Mouse (Mus musculus) adrenal gland, postnatal 10 days (tissue): ENCODE data around the gene Dscaml1. TPM values are rescaled to one million over a fixed set of nuclear protein-coding genes. Genes with fewer than 3 reads are reported as not detected.
"Not testable (repeated sequence)": the region's sequence is repeated elsewhere in the genome, so short reads cannot be mapped to it uniquely, and the experiment has no call there.

Experiments
- DNase-seq: peaks from one replicate; pipeline ENCODE4 v3.0.0; 2021; ENCODE audit warnings: mixed read lengths
- total RNA-seq, 2 experiments: library from RNA; stranded (reverse); gene quantifications; 2 replicates each; pipeline ENCODE4 v1.2.3; 2021

The Dscaml1 gene
- total RNA-seq, 2 experiments from 2014 or later = 0.33 to 1.1 TPM

DNA sequence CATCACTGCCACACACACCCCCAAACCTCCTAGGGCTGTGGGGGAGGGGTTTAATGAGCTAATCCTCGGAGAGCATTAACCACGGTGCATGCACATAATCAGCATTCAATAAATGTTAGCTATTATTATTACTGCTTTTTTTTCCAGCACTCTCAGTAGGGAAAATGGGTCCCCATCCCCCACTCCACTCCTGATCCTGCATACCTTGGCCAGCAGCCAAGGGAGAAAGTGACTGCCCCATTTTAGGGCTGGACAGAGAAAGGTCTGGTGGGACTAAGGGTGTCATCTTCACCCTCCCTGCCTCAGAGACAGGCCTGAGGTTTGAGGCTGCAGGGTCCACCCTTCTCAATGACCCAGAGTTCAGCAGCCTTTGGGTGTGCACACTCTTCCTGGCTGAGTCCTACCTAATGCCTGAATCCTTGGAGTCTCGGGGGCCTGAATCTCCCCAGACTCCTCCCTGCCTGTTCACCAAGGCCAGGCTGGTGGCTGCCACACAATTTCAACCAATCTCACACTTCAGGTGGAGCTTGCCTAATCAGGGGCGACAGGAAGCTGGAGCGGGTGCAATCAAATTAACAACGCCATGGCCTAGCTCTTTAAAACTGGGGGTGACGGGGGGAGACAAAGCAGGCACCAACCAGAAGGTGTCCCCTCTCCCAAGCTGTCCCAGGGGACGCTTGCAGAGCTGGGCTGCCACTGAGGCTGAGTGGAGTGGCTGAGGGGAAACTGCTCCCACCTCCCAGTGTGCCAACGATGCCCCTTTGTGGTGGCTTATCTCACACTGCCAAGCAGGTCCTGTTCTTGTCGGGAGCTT lies 267.2 kb downstream of the Dscaml1 start:
- DNase-seq = no peak

DNA sequence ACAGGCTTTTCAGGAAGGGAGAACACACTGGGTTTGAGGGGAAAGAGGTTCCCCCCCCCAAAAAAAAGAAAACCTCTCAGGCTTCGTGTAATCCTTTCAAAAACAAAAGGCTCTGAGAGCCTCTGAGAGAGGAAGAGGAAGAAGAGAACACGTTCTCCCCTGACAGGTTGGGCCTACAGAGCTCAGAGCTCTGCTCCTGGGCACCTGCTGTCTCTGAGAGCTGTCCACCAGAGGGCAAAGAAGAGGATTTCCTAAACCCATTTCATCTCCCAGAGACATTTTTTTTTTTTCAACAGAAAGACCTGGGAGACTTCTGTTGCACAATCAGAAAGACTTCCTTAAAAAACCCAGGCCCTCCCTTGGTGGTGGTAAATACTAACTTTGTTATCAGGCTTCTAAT lies 267.8 kb downstream of the Dscaml1 start:
- DNase-seq = no peak

DNA sequence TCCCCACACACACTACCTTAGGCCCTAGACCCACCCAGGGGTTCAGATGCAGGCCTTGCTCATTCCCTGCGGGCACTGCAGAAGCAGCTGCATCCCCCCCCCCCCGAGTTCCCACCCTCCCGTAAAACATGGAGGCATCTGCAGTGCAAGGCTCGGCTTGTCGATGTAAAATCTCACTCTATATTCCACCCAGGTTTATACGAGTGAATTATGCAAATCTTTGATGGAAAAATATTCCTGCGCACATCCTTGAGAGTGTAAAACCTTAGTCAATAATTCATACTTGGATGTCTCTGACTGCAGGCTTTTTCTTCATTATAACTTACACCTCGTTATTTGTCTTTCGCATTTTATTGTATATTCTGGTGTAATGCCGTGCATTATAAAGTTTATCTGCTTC lies 272.7 kb downstream of the Dscaml1 start:
- no peak for DNase-seq

DNA sequence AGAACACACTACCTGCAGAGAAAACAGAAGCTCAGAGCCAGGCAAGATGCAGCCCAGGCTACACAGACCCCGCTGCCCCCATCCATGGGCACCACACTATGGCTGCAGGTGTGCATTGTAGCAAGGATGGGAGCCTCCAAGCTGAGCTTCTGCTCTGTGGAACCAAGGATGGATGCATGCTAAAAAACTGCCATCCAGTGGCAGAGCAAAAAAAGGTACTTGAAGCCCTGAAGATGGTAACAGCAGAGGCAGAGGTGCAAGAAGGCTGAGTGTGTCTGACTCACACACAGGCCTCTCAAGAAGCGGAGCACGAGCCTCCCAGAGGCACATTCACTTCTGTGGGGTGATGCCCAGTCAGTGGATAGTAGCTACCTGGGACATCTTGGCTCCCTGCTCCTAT lies 276.8 kb downstream of the Dscaml1 start:
- DNase-seq = no peak

DNA sequence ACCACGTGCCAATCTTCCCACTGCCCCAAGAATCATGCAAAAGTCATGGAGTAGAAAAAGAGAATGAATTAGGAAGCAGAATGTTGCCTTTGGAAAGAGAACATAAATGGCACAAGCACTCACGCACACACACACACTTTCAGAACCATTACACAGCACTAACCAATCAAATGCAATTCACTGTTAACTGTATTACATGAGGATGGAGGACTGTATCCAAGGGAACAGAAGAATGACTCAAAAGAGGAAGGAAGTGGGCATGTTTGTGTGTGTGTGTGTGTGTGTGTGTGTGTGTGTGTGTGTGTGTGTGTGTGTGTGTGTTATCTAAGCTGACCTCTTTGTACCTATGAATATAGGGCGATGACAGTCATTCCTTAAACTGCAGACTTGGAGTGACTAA lies 278.0 kb downstream of the Dscaml1 start:
- DNase-seq = no peak

DNA sequence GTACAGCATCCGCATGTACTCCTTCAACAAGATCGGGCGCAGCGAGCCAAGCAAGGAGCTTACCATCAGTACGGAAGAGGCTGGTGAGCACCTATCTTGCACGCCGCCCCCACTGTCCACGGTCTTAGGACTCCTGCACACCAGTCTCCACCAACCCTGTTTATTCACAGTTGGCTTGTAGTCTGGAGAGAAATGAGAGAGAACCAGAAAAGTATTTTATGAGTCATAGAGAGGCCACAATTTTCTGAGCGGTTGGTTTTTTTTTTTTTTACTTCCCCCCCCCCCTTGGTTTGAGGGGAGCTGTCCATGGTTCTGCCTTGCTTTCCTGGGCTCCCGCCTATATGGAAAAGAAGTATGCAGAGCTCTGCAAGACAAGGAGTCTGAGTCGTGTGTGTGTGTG lies 283.9 kb downstream of the Dscaml1 start:
- peak; percentile 56 for DNase-seq

DNA sequence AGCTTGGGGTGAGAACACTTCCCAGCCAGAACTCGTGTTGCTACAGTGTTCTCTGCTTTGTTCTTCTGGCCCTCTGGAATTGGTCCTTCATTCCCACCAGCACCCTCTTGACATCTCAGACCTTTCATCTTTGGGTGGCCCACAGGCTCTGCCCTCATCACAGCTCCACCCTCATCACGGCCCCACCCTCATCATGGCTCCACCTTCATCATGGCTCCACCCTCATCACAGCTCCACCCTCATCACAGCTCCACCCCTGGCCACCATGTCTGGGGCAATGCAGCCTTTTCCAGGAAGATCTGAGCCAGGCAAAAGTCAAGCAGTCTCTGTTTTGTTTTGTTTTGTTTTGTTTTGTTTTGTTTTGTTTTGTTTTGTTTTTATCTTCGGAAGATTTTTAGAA lies 289.0 kb downstream of the Dscaml1 start:
- DNase-seq = no peak

DNA sequence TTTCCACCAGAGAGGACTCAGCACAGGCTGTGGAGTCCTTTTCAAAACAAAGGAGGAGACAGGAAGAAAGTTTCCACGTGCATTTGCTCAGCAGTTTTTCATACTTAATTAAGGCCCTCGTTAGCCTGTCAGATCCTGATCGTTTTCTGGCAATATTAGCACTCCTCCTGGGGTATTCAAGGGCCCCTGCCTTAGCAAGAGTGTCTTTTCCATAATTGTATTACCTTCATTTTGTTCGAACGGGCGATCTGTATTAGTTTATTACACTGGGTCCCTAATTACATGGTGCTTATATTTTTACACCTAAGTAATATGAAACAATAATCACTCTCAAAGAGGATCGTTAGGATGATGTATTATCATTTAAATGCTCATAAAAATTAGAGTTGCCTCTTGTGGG lies 293.6 kb downstream of the Dscaml1 start:
- DNase-seq = no peak

DNA sequence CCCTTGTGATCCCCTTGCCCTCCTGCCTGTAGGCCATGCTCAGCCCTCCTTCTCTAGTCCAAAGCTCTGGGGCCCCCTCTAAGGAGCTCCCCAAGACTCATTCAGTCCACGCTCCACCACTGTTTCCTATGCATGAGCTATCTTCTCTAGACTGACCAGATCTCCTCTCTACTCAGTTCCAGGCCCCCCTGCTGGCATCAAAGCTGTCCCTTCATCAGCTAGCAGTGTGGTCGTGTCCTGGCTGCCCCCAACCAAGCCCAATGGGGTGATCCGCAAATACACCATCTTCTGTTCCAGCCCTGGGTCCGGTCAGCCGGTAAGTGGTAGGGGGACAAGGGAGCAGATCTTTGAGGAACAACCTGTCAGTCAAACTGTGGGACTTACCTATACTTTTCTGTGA lies 305.4 kb downstream of the Dscaml1 start:
- DNase-seq = no peak

DNA sequence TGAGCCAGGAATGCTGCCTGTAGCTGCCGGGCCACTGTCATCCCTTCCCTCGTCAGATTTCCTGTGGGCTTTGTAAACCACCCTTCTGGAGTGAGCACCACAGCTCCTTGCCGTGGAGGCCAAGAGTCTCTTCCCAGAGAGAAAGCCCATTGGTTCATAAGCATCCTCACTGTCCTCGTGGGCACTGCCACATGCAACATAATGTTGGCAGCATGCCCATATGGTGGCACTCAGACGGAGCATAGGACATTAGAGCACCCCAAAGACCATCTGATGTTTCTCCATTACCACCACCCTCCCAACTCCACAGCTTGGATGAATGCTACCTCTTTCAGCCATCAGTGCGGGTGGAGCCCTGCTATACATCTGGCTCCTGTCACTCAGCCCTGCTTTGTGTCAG lies 306.8 kb downstream of the Dscaml1 start:
- no peak for DNase-seq

DNA sequence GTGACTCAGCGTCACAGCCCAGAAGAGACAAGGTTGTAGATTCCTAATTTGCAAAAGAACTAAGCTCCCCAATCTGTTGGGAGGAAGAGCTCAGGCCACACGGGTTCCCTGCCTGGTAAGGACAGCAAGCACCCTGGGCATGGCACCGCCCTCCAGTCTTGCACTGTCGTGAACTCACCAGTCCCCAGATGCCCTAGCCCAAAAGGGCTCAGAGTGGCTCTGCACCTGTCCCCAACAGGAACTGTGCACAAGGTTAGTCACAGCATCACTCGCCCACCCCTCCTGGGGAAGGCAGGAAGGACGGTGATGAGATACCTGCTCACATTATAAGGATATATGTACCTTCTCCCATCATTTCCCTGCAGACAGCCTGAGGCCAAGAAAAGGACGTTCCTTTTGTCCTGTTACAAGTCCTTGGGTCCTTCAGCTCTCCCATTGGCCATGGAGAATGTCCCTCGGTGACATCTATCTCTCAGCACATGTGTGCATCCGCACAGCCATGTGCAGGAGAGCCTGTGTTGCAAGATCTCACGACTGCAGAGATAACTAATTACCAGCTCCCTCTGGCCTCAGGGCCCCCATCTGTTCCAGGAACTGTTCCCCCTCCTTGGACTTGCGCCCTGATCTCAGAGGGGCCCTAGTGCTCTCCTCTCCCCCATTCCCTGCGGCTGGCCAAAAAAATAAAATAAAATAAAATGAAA lies 312.7 kb downstream of the Dscaml1 start:
- DNase-seq = no peak

DNA sequence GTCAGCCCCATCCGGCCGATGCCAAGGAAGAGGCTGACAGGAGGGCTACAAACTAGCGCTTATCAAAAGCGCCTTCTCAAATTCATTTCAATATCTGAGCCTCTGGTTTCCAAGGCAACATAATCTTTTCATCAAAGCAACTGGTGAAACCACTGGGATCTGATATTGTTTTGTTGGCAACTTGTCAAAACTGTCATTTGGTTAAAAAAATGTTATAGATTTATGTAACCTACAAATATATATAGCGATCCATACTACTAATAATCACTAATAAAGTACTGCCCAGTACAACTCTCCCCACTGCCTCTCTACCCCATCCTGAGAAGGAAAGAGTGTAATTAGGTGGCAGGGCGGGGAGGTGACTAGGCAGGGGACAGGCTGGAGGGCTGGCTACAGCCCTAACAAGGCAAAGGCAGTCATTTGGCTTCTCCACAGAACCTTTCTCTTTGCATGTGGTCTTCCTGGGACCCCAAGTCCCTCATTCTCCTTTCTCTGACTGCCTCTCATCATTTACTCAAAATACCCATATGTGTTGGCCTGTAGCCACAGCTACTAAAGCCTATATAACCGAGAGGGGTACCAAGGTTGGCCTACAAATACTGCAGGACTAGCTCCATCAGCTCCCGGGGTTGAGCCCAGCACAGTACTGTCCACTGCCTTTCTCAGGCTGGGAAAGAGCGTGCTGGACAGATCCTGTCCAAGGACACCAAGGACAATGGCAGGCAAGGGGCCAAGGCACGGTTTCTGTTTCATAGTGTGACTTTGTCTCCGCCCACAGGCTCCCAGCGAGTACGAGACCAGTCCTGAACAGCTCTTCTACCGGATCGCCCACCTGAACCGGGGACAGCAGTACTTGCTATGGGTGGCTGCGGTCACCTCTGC lies 313.5 kb downstream of the Dscaml1 start:
- DNase-seq = peak; percentile 83

DNA sequence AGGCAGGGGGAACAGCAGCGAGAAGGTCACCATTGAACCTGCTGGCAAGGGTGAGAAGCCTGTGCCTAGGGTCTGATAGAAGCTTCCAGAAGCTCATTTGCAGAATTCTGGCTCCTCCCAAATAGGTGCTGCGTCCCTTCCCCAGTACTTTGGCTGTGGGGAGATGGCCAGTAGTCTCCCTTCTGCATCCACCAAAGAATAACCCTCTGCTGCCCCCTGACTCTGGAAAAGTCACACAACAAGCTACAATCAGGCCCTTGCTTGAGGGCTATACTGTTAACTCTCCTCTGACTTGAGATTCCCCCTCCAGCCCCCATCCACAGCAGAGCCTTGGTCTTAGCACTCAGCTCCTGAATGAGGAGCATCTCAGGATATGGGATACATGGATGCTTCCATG lies 314.2 kb downstream of the Dscaml1 start:
- peak; percentile 23 for DNase-seq

DNA sequence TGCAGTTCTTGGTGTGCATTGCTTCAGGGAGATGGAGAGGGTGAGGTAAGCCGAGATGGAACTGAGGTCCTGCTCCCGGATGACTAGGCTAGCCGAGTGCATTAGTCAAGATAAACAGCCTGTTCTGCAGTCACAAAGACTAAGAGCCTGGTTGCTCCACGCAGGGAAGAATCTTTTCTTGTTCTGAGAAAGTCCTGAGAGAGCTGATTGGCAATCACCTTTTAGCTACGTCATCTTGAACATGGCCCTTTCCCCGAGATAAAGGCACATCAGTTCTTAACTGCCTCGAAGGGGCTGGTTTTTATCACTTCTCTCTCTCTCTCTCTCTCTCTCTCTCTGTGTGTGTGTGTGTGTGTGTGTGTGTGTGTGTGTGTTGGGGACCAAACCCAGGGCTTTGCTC lies 319.0 kb downstream of the Dscaml1 start:
- no peak for DNase-seq

DNA sequence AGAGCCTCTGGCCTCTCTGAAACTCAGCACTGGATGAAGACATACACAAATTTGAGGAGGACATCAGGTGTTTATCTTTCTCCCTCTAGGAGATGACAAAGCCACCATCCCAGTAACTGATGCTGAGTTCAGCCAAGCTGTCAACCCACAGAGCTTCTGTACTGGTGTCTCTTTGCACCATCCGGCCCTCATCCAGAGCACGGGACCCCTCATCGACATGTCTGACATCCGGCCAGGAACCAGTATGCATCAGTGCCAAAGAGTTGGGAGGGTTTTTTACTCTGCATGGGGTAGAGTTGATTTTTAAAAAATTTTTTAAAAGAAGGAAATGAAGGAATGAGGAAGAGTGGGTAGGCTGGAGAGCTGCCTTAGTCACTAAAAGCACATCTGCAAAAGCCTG lies 323.5 kb downstream of the Dscaml1 start:
- DNase-seq = no peak

DNA sequence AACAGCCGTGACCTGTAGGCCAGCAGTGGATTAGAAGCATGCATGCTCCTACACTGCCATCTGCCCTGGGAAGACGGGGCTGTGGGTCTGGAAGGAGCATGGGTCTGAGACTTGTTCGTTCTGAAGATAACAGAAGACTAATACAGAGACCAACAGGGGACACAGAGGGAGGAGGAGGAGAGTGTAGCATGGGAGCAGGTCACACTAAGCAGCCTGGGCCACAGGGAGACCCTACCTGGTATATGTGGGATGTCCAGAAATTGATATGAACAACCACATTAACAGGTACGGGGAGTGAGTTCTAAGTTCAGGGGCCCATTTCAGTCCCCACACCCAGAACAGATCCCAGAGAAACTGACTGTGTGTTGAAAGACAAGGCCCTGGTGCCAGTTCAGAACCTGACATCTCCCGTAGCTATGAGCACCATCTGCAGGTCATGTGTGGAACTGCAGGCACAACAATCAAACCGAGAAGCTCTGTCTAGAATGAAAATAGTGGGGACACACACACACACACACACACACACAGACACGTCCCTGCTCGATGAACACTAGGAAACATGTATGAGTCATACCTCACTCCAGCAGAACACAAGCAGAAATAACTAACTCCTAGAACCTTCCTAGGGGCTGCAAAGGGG lies 328.1 kb downstream of the Dscaml1 start:
- peak; percentile 79 for DNase-seq

DNA sequence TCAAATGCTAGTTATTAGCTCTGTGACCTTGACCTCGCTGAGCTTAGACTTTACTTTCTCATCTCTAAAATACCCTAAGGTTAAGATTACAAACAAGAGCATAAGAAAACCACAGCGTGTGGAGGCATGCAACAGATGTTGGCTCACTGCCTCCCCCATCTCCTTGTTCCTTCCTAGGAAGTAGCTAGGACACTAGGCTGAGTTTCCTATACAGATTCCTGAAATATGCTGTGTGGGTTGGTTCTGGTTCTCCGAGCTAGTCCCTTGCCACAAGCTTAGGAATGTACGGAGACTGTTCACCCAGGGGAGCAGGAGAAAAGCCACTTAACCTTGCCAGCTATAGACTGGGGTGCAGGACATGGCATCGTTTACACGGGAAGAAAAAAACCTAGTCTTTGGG lies 339.8 kb downstream of the Dscaml1 start:
- no peak for DNase-seq

DNA sequence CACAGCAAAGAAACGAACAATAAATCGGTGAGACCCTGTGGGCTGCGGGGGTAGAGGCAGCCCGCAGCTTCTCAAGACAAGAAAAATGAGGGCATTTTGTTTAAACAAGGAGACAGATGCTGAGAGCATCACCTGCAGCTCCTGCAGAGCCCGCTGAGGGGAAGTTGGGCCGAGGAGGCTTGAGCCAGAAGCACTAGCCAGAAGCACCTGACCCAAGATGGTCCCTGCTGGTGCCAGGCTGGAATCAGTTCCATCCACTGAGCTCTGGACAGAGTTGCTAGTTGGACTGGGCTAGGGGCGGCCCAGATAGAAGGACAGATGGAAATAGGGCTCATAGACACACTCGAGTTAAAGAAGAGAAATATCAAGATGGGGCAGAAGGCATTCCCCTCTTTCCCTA lies 340.7 kb downstream of the Dscaml1 start:
- DNase-seq = no peak

DNA sequence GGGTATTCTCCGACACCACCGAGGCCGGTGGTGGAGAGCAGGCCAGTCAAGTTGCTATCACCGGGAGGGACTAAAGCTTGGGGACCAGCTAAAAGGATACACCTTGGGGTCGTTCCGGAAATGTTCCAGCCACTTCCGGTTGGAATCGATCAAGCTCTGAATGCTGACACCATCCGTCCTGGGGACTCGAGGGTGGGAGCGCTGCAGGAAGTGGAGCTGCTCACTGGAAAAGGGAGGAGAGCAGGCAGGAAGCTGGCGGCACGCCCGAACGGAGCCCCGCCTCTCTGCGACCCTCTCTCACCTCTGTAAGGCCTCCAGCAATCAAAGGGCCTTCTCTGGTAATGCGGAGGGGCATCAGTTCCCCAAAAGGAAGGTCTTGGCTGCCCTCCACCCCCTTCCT lies 342.0 kb downstream of the Dscaml1 start:
- no peak for DNase-seq

DNA sequence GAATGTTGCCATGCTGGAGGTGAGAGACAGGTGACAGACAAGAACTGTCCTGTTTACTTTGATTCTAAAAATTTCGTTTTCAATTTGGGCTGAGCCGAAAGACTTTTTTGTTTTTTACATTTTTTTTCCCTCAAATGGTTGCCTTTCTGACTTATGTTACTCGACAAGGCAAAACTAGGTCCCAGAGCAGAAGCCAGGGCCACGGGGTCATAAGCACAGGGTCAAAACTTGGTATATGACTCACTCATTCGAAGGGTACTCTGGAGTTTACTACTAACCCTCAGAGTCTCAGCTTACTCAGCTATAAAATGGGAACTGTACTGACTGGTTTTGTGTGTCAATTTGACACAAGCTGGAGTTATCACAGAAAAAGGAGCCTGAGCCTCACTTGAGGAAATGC lies 343.2 kb downstream of the Dscaml1 start:
- no peak for DNase-seq

DNA sequence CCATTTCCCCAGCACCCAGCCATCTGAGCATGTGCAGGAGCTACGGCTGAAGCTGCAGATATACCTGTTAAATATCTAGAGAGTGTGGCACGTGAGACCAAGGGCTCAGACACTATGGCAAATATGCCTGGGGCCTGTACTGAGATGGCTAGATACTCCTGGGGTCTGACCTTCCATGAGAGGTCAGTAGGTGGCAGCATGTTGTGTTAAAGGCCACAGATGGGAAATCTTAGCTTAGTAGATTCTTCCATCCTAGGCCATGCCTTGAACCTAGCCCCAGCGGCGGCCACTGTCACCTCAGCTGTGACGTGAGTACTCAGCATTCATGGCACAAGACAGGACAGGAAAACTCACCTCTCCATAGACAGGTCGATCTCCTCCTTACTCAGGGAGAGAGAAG lies 347.7 kb downstream of the Dscaml1 start:
- no peak for DNase-seq

DNA sequence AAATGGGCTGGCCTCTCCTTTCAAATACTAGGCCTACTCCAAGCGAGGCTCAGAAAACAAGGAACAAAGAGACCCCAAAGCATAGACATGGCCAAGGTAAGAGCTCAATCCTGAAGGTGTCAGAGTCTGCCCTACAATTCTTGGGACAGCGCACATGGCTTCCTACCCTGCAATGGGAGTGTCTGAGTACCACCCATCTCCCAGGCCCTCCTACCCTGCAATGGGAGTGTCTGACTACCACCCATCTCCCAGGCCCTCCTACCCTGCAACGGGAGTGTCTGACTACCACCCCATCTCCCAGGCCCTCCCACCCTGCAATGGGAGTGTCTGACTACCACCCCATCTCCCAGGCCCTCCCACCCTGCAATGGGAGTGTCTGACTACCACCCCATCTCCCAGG lies 349.7 kb downstream of the Dscaml1 start:
- DNase-seq = not testable (repeated sequence)

DNA sequence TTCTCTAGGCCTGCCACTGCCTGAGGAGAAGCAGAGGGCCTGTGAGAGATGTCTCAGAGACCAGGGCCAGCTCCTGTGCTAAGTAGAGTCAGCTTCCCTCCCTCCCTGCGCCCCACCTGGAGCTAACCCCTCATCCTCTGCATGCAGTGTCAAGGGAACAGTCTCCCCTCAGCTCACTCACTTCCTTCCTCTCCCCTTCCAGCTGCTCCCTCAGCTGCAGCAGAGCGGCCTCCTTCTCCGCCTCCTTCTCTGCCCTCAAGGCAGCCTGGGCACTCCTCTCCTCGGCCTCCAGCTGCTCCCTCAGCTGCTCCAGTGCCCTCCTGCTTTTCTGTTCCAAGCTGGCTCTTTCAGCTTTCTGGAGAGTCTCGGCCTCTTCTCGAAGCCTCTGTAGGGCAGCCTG lies 352.8 kb downstream of the Dscaml1 start:
- no peak for DNase-seq
